Mouse (Mus musculus) erythroblast, embryonic 14.5 days (primary cell): ENCODE results near the gene Trdmt1. TPM values are rescaled to one million over a fixed set of nuclear protein-coding genes. Genes with fewer than 3 reads are reported as not detected.
A peak's percentile ranks its signal among the peaks of the same experiment; 100 is the strongest.
"Not testable (repeated sequence)": the region's sequence is repeated elsewhere in the genome, so short reads cannot be mapped to it uniquely, and the experiment has no call there.

Experiments
- H3K27me3 ChIP-seq: 2 replicates; pipeline ENCODE4 v1.6.1; 2012; ENCODE audit warnings: inconsistent platforms; ENCODE audit not compliant: control insufficient read depth
- H3K36me3 ChIP-seq: 2 replicates; pipeline ENCODE4 v1.6.1; 2012; ENCODE audit warnings: mild to moderate bottlenecking, inconsistent platforms; ENCODE audit not compliant: control insufficient read depth
- H3K4me1 ChIP-seq: 2 replicates; pipeline ENCODE4 v1.6.1; 2012; ENCODE audit warnings: inconsistent platforms; ENCODE audit not compliant: control insufficient read depth
- H3K4me3 ChIP-seq: replicated peaks from 2 replicates; pipeline ENCODE3; 2012; ENCODE audit warnings: moderate library complexity, mild to moderate bottlenecking, inconsistent platforms
- H3K9me3 ChIP-seq: 2 replicates; pipeline ENCODE4 v1.6.1; 2012; ENCODE audit warnings: low read length, inconsistent platforms, mixed read lengths; ENCODE audit not compliant: control insufficient read depth
- GATA1 ChIP-seq: IDR thresholded peaks from 2 replicates; pipeline ENCODE4 v1.6.1; 2012; ENCODE audit warnings: low read length, inconsistent platforms, mixed read lengths
- TAL1 ChIP-seq: IDR thresholded peaks from 3 replicates; pipeline ENCODE4 v1.6.1; 2012; ENCODE audit warnings: low read length, inconsistent platforms, mixed read lengths
- polyA plus RNA-seq: library from polyadenylated mRNA; stranded (reverse); fragments of >175 nt; gene quantifications from 2 replicates; pipeline ENCODE4 v1.2.3, GENCODE M21; 2012

Trdmt1 gene
- 0.05 and 0.15 TPM in 2 replicates for polyA plus RNA-seq

- H3K9me3 ChIP-seq: no peaks in the 10 kb centered on the region
- peaks cover 44% of the 10 kb centered on the region for H3K4me1 ChIP-seq
- peak within 1 kb of the TSS; percentile 89 for H3K4me3 ChIP-seq
- TF ChIP-seq GATA1: no peak
- no peak for TF ChIP-seq TAL1
- H3K27me3 ChIP-seq: no peaks in the 10 kb centered on the region
- no peaks in the 10 kb centered on the region for H3K36me3 ChIP-seq
Observed at GRCm38 (mm10) chr2:13544193-13544824, at the start of gene Trdmt1. Trdmt1 (minus strand) TSS chr2:13544668.

DNA sequence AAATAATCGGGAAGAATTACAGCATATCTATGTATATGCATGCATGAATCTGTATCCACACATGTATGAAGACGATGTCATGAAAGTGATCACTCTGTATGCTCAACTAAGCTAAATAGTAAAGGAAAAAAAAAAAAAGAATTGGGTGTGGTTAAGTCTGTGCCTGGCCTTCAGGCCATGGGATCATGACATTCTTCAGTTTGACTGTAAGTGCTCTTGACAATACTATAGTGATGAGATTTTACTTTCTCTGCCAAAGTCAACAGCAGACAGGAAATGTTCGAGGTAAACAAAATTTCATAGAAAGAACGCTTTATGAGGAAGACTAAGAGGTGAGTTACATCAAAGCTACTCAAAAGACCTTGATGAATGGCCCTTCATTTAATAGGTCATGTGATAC, 48.9 kb upstream of the Trdmt1 start:
- Histone ChIP-seq H3K27me3 (peaks cover 3% of the 10 kb centered on the region), H3K36me3 (no peaks in the 10 kb centered on the region), H3K9me3 (no peaks in the 10 kb centered on the region), H3K4me1 (no peaks in the 10 kb centered on the region), H3K4me3 (no peak overlapping the region)
- no peak for TF ChIP-seq GATA1
- no peak for TF ChIP-seq TAL1

- H3K4me3 ChIP-seq, H3K27me3 ChIP-seq, H3K36me3 ChIP-seq, H3K4me1 ChIP-seq, H3K9me3 ChIP-seq: not testable (repeated sequence)
Observed at GRCm38 (mm10) chr2:13583746-13584145, 39.3 kb upstream of the Trdmt1 start.

DNA sequence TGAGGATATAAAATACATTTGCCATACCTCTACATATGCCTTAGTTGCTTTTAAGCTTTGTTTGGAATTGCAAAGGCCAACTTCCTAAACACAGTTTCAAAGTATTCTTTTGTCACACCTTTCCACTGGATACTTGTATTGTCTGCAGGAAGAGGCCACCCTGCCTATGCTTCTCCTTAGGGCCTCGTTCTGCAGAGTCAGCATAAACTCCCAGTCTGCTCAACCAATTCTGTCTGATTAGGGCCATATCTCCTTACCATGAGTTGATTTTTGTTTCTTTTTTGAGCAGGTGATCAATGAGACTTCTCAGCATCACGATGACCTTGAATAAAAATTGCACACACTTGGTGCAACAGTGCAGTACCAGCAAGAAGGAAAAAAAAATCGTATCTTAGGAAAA, 37.7 kb upstream of the Trdmt1 start:
- TF ChIP-seq TAL1 (no peak), GATA1 (no peak)
- Histone ChIP-seq H3K9me3 (no peaks in the 10 kb centered on the region), H3K36me3 (no peaks in the 10 kb centered on the region), H3K4me1 (no peaks in the 10 kb centered on the region), H3K27me3 (peaks cover 6% of the 10 kb centered on the region), H3K4me3 (no peak overlapping the region)

DNA sequence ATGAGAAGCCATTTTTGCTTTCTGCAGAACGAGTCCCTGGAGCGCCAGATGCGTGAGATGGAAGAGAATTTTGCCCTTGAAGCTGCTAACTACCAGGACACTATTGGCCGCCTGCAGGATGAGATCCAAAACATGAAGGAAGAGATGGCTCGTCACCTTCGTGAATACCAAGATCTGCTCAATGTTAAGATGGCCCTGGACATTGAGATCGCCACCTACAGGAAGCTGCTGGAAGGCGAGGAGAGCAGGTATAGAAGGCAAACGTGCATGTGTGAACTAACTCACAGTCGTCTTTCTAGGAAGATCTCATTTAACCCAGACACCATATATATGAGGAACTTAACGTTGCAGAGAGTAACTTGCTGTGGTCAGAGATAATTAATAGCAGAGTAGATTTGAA, 35.5 kb upstream of the Trdmt1 start:
- Histone ChIP-seq H3K27me3 (peaks cover 26% of the 10 kb centered on the region), H3K36me3 (no peaks in the 10 kb centered on the region), H3K4me1 (peaks cover 6% of the 10 kb centered on the region), H3K4me3 (no peak overlapping the region), H3K9me3 (no peaks in the 10 kb centered on the region)
- no peak for TF ChIP-seq GATA1

GRCm38 (mm10) chr2:13579315-13579714, 34.8 kb upstream of the Trdmt1 start:
- TF ChIP-seq GATA1: no peak
- TF ChIP-seq TAL1: no peak
- H3K4me3 ChIP-seq: no peak overlapping the region
- H3K9me3 ChIP-seq: peaks cover 1% of the 10 kb centered on the region; the same call in 1 of the 2 replicates
- H3K27me3 ChIP-seq: peaks cover 33% of the 10 kb centered on the region
- peaks cover 13% of the 10 kb centered on the region for H3K4me1 ChIP-seq
- no peaks in the 10 kb centered on the region for H3K36me3 ChIP-seq

- Histone ChIP-seq H3K27me3 (peaks cover 40% of the 10 kb centered on the region), H3K4me3 (no peak overlapping the region)
- no peak for TF ChIP-seq TAL1
Observed at GRCm38 (mm10) chr2:13578473-13579152, 34.1 kb upstream of the Trdmt1 start.

GRCm38 (mm10) chr2:13577399-13577798, 32.9 kb upstream of the Trdmt1 start:
- Histone ChIP-seq H3K4me1 (peaks cover 23% of the 10 kb centered on the region), H3K36me3 (no peaks in the 10 kb centered on the region), H3K9me3 (peaks cover 2% of the 10 kb centered on the region; the same call in 1 of the 2 replicates), H3K4me3 (no peak overlapping the region), H3K27me3 (peaks cover 52% of the 10 kb centered on the region)
- TF ChIP-seq TAL1 (no peak), GATA1 (no peak)

More at GRCm38 (mm10) chr2:13578473-13579152, 34.1 kb upstream of the Trdmt1 start:
- Histone ChIP-seq H3K9me3 (peaks cover 2% of the 10 kb centered on the region; the same call in 1 of the 2 replicates), H3K36me3 (no peaks in the 10 kb centered on the region), H3K4me1 (peaks cover 20% of the 10 kb centered on the region)

GRCm38 (mm10) chr2:13575926-13576325, 31.5 kb upstream of the Trdmt1 start:
- H3K4me3 ChIP-seq: no peak overlapping the region
- H3K4me1 ChIP-seq: peaks cover 23% of the 10 kb centered on the region
- peaks cover 67% of the 10 kb centered on the region for H3K27me3 ChIP-seq
- no peak for TF ChIP-seq TAL1
- TF ChIP-seq GATA1: no peak
- peaks cover 2% of the 10 kb centered on the region; the same call in 1 of the 2 replicates for H3K9me3 ChIP-seq
- no peaks in the 10 kb centered on the region for H3K36me3 ChIP-seq
